13 mouse cellular contexts compared by ENCODE assay signal in the genomic region with DNA sequence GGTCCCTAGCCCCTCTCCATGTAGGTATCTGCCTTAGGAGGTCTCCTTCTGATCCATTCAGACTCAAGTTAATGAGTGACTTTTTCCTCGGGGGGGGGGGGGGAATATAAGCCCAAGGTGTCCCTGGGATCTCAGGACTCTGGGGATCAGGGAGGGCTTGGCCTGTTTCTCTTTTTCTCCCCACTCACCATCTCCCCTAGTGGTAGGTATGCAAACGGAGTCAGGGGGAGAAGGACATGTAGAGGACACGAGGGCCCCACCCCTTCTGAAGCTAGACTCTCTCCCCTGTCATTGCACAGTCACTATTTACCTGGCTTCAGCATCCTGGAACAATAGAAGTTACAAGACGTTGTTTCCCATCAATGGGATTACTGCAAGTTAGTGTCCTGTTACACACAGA. TPM values are rescaled to one million over a fixed set of nuclear protein-coding genes. Genes with fewer than 3 reads are reported as not detected.
DNase-seq lines count a peak whose midpoint lies in the region; ATAC-seq and TF ChIP-seq lines count a peak whose summit lies in the region.
"Had no signal": no experiment of that assay in that cellular context is flagged by ENCODE, and none has a peak within 500 bp of the region (broad histone marks: within the 10 kb centered on the region; RNA-seq: fewer than 3 reads in every experiment).

No protein-coding gene starts in this region.

- no peak overlapping the region for H3K9ac ChIP-seq in intestine, postnatal 0 days (ENCODE audit: low read depth, low read length)
- H3K9ac ChIP-seq: embryonic facial prominence, embryonic 15.5 days; liver, embryonic 15.5 days had no signal

- WGBS in intestine, postnatal 0 days, result 44% methylated on average over 4 of the region's 4 CpGs

- peaks cover 73% of the 10 kb centered on the region for H3K4me1 ChIP-seq in G1E (ENCODE audit: insufficient read depth, low read depth, low read length)
- no peaks in the 10 kb centered on the region for H3K4me1 ChIP-seq in intestine, postnatal 0 days (replicated peaks; ENCODE audit: control insufficient read depth, insufficient read depth, low read length)
- H3K4me1 ChIP-seq: liver, embryonic 15.5 days had no signal

- no peak for DNase-seq in layer of hippocampus, adult 2 months (ENCODE audit: low spot score in 2 of 2)
- no peak for DNase-seq in layer of hippocampus, adult 8-10 months (ENCODE audit: low spot score in 2 of 2)
- DNase-seq in G1E (ENCODE audit: low spot score), result no peak
- peak; percentile 53 for DNase-seq in lung, postnatal 10 days
- DNase-seq in B cell, adult 2 months, result no peak
- no peak for DNase-seq in cerebellum, adult 11-12 months
- no peak for DNase-seq in layer of hippocampus, postnatal 25 days (ENCODE audit: extremely low spot score in 1 of 2, low spot score in 1 of 2)
- DNase-seq: adrenal gland, postnatal 10 days; cerebellum, adult 9-10 months; right cerebral cortex, adult 18-20 months had no signal

- peak; percentile 45 for TF ChIP-seq CTCF in layer of hippocampus, adult 2 months (conservative IDR thresholded peaks at IDR 0.05)
- 0 out of 2 replicates have a peak, but pooled peaks have one; percentile 12 for TF ChIP-seq CTCF in G1E (IDR thresholded peaks at IDR 0.05; ENCODE audit: low read depth, low read length)
- TF ChIP-seq CTCF in intestine, postnatal 0 days (IDR thresholded peaks at IDR 0.05; ENCODE audit: low read depth), result peak; percentile 64

- H3K36me3 ChIP-seq in G1E (replicated peaks), result peaks cover 60% of the 10 kb centered on the region
- no peaks in the 10 kb centered on the region for H3K36me3 ChIP-seq in intestine, postnatal 0 days (ENCODE audit: control insufficient read depth, insufficient read depth)
- H3K36me3 ChIP-seq: embryonic facial prominence, embryonic 15.5 days; liver, embryonic 15.5 days had no signal

- no peak overlapping the region for H3K4me3 ChIP-seq in layer of hippocampus, adult 2 months
- H3K4me3 ChIP-seq in G1E (ENCODE audit: low read depth, low read length), result no peak overlapping the region; the same call in 1 of the 2 replicates
- no peak overlapping the region for H3K4me3 ChIP-seq in intestine, postnatal 0 days (ENCODE audit: low read depth, low read length)
- H3K4me3 ChIP-seq: embryonic facial prominence, embryonic 15.5 days; liver, embryonic 15.5 days had no signal

- ATAC-seq in G1E (ENCODE audit: extremely low read depth, insufficient number of reproducible peaks, low FRiP score, poor library complexity, severe bottlenecking), result no peak
- ATAC-seq in intestine, postnatal 0 days, result peak; percentile 31; the same call in 1 of the 2 replicates

- no peaks in the 10 kb centered on the region for H3K9me3 ChIP-seq in G1E (replicated peaks)
- no peaks in the 10 kb centered on the region for H3K9me3 ChIP-seq in intestine, postnatal 0 days (ENCODE audit: control insufficient read depth)
- H3K9me3 ChIP-seq: embryonic facial prominence, embryonic 15.5 days; liver, embryonic 15.5 days had no signal

- H3K4me2 ChIP-seq in intestine, postnatal 0 days (replicated peaks; ENCODE audit: low read depth), result no peak overlapping the region
- H3K4me2 ChIP-seq: embryonic facial prominence, embryonic 15.5 days; liver, embryonic 15.5 days had no signal

- no peak overlapping the region for H3K27ac ChIP-seq in layer of hippocampus, adult 2 months
- H3K27ac ChIP-seq in intestine, postnatal 0 days (ENCODE audit: low read depth, low read length), result no peak overlapping the region
- H3K27ac ChIP-seq: embryonic facial prominence, embryonic 15.5 days; liver, embryonic 15.5 days had no signal

- H3K27me3 ChIP-seq in G1E (ENCODE audit: insufficient read depth, low read length), result no peaks in the 10 kb centered on the region
- H3K27me3 ChIP-seq in intestine, postnatal 0 days (replicated peaks; ENCODE audit: control insufficient read depth, insufficient read depth, low read length), result no peaks in the 10 kb centered on the region

RNA-seq across cellular contexts. Expression of a gene that starts 45.1 kb away (rescaled TPM):
- total RNA-seq in layer of hippocampus, adult 2 months (2021), result 1 to 10 TPM; 7.6 to 9.0 TPM
- total RNA-seq in layer of hippocampus, adult 8-10 months (2022), result 10 to 100 TPM in 1 of 4 experiments, 1 to 10 TPM in 3; 8.4 to 11.2 (median 9.7) TPM
- total RNA-seq in G1E (2014; fragmentation: Nextera tagmentation) (34.2 and 46.2 TPM in 2 replicates), G1E (2017) (56.4 and 58.0 TPM in 2 replicates)
- 64.2 and 149 TPM in 2 replicates for polyA plus RNA-seq in G1E (2012)
- polyA plus RNA-seq in intestine, postnatal 0 days (2015; fragmentation: Nextera tagmentation; extraction: Ambion mirVana), result 3.6 TPM in 2 replicates
- 1 to 10 TPM; 5.5 to 8.5 TPM for total RNA-seq in layer of hippocampus, postnatal 25 days (2021)

Comparison
In these comparisons a context has a peak if more than half of its experiments do, and no peak if none do; other contexts are left out.
1. CTCF ChIP-seq: peak in every context shown above with its lines; median percentile 64 in intestine, postnatal 0 days; 45 in layer of hippocampus, adult 2 months; 12 in G1E.